Mouse (Mus musculus): ENCODE data around the gene Rap1b.
A peak's percentile ranks its signal among the peaks of the same experiment; 100 is the strongest.

Rap1b gene

DNA sequence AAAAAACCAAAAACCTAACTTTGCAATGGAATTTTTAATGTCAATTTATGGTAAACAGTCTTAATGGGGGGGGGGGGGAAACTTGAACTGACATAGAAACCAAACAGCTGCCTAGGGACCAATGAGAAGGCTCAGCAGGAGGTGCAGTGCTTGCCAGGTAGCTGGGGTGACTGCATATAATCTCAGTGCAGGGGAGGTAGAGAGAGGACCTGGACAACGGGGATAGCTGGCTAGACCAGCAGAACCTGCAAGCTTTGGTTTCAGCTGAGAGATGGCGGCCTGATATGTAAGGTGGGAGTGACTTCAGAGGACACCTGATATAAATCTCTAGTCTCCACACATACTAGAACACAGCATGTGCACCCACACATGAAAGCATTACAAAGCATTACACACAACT is 33.3 kb downstream of the Rap1b start:
- no peak for DNase-seq

DNA sequence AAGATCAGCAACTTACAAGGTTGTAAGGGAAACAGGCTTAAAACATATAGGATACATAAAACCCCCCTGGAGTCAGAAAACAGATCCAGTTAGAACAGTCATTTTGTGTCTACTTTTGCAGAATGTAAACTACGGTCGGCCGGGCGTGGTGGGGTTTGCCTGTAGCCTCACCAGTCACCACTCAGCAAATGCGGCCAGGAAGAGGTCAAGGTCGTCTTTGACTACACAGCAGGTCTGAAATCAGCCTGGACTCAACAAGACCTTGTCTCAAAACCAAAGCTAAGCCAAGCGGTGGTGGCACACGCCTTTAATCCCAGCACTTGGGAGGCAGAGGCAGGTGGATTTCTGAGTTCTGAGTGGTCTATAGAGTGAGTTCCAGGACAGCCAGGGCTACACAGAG is 34.3 kb downstream of the Rap1b start:
- DNase-seq: no peak

DNA sequence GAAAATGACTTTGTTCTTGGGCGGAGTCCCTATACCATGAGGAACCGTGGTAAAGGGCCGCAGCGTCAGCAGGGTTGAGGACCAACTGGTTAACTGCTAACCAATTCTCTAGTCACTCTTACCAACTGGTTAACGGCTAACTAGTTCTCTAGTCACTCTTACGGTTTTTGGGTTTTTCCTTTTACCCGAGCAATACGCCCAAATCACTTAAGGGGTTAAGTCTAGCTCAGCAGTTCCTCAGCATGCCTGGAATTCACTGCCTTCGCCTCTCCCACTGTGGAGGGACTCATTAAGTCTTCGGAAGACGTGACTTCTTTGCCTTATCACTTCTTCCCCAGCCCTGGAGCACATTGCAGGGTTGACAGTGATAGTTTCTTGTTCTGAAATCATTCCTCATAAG is 35.3 kb downstream of the Rap1b start:
- no peak for DNase-seq

DNA sequence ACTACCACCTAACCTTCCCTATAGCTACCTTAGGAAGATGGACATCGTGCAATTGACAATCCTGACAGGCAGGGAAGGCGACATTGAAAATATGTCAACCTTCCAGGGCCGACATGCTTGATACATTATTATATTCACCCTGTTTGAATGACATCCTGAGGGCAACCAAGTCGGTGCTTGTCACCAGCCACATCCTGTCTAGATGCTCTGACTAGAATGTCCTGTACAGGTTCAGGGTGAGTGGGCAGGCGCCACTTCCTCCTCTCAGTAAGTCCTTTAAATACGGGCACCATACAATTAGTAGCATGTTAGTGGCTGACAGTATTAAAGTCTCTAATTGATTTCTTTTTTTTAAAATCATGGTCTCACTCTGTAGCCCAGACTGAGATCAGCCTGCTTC is 37.8 kb downstream of the Rap1b start:
- no peak for DNase-seq

DNA sequence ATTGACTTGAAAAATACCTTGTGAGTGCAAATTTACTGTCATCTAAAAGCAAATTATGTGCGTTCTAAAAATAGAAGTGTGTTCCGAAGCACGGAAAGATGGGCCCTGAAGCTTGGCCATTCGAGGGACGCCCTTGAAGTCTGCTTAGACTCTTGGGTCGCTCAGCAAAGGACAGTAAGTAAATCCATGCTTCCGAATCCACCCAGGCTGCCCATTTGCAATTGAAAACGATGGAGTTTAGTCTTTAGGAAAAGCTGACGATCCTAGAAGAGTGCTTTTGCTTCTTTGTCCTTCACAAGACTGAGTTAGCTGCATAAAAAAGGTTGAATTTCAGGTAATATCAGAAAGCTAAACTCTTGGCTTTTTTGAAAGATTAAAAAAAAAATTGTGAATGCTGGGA is 39.9 kb downstream of the Rap1b start:
- DNase-seq: no peak

DNA sequence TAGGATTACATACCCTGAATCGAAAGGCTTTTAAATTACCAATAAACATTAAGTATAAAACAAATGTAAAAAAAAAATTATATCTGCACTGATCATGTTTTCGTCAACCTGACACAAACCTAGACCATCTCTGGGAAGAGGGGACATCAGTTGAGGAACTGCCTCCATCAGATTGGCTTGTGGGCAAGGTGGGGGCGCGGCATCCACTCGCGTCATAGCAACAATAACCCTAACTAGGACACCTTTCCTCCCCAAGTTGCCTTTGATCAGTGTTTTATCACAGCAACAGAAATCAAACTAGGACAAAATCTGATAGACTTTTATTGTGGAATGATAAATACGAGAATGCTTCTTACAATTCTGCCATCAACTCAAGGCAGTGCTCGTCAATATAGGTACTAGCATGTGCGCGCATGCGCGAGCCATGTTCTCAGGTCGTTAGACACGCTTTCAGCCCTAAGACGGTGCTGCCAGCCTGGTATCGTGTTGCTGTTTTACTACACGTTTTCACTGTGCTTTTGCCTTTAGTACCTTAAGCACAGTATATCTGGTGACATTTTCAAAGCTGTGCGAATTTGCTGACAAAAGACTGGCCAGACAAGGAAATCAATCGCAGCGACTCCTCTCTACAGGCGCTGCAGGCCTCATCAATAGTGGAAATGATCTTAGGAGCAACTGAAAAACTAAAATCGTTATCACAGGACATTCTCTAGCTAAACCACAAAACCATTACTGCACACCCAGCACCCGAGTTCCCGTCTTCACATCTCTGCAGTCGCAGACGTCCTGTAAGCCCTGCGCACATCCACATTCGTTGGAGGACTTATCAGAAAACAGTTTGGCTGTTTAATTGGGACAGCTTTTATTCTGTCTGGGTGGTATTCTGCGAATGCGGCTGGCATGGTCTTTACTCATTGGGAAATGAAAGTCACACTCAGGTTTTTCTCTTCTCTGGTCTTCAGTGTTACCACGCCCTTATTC is 41.7 kb downstream of the Rap1b start:
- no peak for DNase-seq

DNA sequence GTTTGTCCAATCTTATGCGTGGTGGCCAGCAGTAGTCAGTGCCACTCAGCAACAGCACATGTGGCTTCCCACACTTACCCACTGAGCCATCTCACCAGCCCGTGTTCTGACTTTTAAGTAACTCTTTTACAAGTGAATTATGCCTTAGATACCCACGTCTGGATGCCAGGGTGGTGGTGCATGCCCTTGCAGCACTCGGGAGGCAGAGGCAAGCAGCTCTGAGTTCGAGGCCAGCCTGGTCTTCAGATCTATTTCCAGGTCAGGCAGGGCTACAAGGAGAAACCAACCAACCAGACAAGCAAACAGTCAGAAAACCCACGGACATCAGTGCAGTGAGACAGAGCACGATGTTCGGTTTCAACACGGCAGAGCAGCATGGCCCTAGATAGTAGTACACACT is 43.9 kb downstream of the Rap1b start:
- DNase-seq: no peak

DNA sequence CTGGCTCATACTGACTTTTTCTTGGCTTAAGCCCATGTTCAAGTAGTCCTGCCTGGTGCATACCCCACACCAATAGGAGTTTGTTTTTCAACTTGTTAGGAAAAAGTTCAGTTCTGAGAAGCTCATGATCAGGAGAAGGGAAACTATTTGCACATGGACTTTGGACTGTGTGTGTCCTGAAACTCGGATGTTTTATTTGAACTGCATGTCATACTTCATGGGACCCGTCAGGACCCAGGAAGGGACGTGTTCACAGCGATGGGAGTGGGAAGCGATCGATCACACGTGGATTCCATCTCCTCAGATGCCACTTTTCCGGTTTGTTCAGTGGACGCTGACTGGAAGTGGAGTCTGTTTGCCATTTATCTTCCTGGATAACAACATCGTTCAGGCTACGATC is 46.0 kb downstream of the Rap1b start:
- no peak for DNase-seq

DNA sequence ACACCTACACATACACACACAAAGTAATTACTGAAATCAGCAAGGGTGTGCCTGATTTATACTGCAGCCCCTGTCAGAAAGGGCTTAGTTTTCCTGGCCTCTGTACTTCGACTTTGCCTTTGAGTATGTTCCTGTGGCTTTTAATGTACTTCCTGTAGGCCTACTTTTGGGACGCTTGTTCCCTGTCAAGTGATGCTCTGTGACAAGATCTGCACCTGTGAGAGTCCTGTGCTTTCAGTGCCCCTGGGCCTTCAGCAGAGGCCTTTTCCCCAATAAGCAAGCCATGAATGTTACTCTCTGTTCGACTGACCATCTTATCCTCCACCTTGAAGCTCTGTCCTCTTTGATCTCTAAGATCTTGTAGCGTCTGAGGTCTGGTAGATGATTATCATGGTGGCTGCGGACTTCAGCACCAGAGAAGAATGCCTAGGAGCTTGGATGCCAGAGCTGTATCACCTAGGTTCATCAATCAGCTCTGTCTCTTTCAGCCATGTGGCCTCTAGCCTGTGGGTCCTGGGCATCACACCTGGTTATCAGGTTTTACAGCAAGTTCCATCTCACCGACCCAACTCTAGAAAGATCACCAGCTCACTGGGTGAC is 47.3 kb downstream of the Rap1b start:
- DNase-seq: peak; percentile 46 to 58

DNA sequence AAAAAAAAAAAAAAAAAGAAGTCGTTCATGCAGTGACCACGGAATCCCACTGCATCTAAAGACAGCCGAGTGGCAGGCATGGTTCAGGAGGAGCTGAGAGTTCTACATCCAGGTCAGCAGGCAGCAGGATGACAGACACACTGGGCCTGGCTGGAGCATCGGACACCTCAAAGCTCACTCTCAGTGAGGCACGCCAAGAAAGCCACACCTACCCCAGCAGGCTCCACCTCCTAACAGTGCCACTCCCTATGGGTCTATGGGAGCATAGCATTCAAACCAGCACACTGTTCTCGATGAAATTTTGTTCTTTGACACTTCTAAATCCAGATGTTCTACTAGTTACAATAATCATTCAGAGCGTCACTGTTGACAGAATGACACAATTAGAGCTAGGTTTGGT is 48.2 kb downstream of the Rap1b start:
- no peak for DNase-seq

DNA sequence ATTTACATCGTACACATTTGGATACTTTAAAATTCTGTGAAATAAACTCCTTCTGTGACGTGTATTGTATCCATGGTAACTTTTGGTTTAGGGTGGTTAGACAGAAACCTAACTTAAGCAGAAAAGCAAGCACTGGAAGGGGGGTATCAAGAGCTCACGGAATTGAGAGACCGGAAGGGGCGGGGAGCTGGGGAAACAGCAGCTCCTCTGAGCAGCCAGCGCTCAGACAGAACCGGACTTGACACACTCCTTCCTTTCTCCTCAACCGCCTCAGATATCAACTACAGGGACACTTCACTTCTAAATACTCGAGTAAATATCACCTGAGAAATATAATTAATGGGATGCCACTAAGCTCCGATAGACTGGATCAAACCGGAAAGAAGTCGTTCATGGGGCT is 48.7 kb downstream of the Rap1b start:
- no peak for DNase-seq

DNA sequence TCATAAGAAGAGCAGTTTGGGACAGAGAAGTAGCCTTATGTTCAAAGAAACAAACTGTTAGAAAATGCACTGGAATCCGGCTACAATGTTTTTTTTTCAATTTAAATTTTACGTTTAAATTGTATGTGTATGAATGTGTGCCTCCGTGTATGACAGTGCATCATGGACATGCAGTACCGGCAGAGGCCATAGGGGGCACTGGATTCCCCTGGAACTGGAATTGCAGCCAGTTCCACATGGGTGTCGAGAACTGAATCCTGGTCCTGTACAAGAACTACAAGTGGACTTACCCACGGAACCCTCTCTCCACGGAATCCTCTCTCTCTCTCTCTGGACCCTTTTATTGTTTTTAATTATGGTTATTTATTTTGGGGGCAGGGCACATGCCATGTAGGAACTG is 49.7 kb downstream of the Rap1b start:
- DNase-seq: no peak

DNA sequence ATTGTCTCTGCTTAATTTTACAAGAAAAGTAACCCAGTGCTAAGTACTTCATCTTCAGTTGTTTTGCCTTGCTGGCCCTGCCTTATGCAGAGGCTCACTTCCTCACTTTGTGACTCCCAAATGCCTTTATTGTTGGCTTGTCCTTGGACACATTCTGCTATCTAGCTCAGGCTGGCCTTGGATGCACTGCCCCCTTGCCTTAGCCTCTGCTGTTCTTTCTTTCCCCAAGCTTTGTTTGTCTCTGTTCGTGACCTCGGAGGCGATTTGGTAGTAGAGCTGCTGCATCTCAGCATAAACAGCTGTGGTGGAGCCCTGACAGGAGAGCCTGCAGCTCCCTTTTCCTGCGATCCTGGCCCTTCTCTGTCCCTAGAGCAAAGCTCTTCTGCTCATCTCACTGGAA is 50.6 kb downstream of the Rap1b start:
- DNase-seq: peak in 1 of 2 experiments; percentile 1

DNA sequence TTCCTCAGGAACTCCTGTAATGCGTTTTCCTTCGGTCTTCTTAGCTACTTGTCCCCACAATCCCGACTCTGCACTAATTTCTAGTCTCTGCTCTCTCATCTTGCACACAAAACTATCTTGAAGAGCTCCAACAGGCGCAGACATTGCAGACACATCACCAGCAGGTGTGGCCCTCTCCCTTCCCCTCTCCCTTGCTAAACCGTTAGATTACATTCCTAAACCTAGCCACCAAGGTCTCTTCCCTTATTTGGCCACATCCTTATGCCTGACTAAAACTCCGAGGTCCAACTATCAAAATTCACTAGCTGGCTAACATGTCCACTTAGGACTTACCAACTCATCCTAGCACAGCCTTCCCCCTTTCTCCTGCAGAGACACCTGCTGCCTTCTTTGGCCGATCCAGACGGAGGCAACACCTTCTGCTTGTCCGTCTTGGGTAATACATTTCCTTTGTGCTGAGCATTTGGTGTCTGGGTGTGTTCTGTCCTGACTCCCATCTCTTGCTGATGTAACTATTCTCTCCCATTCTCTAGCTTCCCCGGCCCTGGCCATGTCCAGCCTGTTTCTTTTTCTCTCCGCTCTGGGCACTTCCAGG is 52.3 kb downstream of the Rap1b start:
- no peak for DNase-seq

DNA sequence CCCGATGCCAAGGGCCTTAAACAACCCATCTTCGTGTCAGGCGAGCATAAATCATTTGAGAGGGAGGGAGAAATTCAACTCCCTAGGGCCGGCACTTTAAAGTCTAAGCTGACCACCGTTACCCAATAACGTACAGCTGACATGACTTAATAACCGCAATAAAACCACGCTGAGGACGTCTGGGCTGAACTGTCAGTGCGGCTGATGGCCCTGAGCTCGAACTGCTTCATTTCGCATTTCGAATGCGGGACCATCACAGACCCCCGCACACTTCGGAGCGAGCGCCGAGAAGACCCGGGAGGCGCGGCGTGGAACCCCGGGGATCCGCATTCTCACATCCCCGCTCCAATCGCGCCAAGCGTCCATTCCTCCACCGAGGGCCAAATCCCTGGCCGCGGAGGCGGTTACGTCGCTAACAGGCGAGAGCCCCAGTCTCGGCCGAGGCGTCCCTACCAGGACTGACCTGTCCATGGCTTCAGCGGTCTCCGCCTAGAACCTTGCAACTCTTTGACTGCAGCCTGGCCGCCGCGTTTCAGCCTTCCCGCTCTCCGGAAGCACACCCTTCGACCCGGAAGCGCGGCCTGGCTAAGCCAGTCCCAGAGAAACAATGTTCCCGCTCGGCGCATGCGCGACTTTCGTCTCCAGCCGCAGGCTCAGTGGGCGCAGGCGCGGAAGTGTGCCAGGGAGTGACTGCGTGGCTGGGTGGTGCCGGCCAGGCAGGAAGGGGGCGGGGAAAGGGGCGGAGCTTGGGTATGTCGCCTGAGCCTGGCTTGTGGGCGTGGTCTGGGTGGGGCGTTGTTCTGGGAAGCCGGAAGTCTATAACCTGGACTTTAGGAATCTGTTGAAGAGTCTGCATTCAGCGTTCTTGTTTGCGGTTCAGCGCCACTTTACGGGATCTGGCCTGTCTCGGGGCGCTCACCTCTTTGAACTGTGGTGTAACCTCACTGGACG is 53.4 kb downstream of the Rap1b start, which contains the start of gene Nup107:
Nup107 (minus strand) TSS at position 565 of the 951 bp plus-strand sequence.
- peak; percentile 100 for DNase-seq

DNA sequence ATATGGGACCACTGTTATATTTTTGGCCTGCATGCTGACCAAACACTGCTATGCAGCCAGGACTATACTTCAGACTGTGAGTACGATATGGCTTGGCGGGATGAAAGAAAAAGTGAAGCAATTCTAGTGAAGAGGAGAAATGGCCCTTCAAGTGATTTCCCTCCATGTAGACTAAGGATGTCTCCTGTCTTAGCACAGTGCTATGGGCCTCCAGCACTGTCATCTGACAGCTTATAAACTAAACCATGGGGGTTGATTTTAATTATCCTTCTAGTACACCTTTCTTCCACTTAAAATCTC is 54.7 kb downstream of the Rap1b start:
- DNase-seq: no peak

DNA sequence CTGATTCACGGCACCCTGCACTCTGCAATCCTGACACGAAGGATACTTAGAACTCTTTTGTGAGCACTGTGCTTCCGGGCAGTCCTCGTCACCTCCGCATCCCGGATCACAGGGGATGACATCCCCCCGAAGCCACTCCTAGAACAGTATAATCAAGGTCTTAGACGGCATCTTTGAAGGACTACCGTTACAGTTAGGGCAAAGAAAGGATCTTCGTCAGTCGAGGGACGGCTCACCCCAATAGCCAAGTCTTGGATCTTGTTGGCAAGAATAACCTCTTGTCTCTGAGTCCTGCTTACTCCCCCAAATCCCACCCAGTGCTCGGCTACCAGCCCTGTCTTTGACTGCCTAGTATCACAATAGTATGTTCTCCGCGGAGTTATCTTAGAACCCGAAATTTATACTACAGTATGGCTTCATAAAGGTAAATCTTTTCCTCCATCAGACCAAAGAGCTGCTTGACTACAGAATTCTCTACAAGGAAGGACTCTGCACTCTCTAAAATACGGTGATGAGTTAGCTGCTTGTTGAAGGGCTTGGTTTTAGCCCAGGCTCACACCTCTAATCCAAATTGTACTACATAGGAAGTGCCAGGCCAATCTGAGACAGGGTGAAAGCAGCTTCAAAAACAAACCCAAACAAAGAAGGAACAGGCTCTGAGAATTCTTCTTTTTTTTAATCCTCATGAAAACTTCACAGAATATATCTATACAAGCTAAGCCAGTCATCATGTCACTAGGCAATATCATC is 55.2 kb downstream of the Rap1b start:
- no peak for DNase-seq

DNA sequence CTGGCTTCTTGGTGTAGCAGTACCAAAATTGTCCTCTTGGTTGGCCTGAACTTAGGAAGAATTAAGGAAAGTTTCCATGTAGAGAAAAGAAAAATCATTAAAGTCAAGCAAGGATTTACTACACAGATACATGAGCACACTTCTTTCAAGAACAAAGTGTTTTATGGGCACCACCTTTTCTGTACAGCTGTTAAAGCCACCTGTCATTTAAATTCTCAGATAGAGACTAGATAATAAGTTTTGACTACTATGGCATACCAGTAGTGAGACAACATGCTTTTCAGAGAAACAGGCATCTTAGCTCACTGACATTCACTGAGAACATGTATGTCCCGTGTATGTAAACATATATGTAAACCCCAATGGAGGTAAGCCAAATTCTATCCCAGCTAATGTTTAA is 55.8 kb downstream of the Rap1b start:
- no peak for DNase-seq

DNA sequence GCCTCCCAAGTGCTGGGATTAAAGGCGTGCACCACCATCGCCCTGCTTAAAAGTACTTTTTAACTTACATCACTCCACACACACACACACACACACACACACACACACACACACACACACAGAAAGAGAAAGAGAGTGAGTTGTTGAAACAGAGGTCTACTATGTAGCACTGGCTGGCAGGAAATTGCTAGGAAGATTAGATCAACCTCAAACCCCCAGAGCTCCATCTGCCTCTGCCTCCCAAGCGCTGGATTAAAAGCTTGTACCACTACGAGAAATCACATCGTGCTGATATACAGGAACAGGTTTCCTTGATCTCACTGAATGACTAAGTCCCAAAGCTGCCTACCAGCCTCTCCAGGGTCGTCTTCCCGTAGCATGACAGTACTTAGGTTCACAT is 61.2 kb downstream of the Rap1b start:
- DNase-seq: peak; percentile 25 to 40

DNA sequence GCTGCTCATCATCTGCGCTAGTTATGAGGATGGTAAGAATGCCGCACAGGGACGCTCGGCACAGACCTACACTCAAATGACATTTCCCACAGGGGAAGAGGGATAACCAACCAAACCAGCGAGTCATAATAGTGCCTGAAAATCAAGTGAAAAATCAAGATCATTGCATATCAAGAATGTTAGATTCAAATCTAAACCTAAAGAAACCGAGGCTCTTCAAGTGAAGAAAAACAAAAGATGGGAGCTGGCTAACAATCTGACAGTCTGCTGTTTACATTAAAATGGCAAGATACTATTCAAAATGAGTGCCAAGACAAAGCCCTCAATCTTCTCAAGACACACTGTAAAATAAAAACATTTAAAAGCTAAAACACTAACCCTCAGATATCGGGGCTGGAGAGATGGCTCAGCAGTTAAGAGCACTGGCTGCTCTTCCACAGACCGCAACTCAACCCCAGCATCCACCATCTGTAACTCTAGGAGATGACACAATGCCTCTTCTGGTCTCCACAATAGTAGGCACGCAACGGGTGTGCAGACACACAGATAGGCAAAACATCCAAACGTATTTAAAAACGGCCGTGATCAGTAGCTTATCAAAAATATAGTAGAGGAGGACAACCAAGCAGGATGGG is 61.9 kb downstream of the Rap1b start:
- no peak for DNase-seq

DNA sequence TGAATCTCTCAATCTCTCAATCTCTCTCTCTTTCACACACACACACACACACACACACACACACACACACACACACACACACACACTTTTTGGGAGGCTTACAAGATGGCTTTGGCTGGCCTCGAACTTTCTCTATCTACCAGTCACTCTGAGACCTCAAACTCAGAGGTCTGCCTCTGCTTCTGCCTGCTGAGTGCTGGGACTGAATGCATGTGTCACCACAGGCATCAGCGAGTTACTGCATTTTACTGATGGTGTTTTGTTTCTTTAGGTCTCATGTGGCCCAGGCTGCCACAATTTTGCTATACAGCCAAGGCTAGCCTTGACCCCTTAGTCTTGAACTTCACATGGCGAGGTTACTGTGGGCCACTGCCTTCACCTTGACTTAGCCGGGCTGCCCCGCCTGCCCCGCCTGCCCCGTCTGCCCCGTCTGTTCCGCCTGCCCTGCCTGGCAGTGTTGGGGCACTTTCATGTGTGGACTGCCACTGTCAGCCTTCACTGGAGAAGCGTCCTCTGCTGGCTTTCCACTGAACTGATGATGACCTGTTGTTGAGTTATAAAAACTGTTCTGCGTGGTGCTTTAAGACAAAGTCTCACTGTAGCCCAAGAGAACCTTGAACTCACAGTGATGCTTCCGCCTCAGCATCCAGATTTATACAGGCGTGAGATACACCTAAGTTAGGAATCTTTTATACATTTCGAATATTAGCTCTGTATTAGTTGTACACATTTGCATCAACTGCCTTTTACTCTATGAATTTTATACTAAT is 63.2 kb downstream of the Rap1b start:
- DNase-seq: no peak

Data from thymus, postnatal 36 days (tissue).